Mouse (Mus musculus) CH12.LX (cell line): ENCODE results near the gene Ppp1r26. TPM values are rescaled to one million over a fixed set of nuclear protein-coding genes. Genes with fewer than 3 reads are reported as not detected.

ENCODE experiments used
- DNase-seq: peaks from one replicate; pipeline ENCODE4 v3.0.0-alpha.2; 2013; ENCODE audit errors: extremely low read depth
- H3K27ac ChIP-seq: 2 replicates; pipeline ENCODE4 v1.5.1; 2012; ENCODE audit warnings: low read depth, mild to moderate bottlenecking, control low read depth, moderate library complexity; ENCODE audit not compliant: insufficient read depth
- H3K27me3 ChIP-seq: replicated peaks from 2 replicates; pipeline ENCODE3; 2012; ENCODE audit warnings: inconsistent platforms
- H3K36me3 ChIP-seq, 2 experiments: replicated peaks in 1 of 2; 2 replicates each; pipeline versions ENCODE3 to v1.6.1; 2012; ENCODE audit warnings: inconsistent platforms in 1 of 2, low read length in 1 of 2, mild to moderate bottlenecking in 1 of 2, mixed read lengths in 1 of 2, moderate library complexity in 1 of 2; ENCODE audit not compliant: control insufficient read depth in 1 of 2, insufficient read depth in 1 of 2
- H3K4me1 ChIP-seq, 2 experiments: 2 replicates each; pipeline ENCODE4 v1.6.1; 2012; ENCODE audit warnings: inconsistent platforms in 1 of 2, moderate library complexity in 1 of 2; ENCODE audit not compliant: insufficient read depth in 2 of 2, control insufficient read depth in 1 of 2
- H3K4me2 ChIP-seq: 2 replicates; pipeline ENCODE4 v1.6.1; 2012; ENCODE audit warnings: low read depth, mild to moderate bottlenecking, control low read depth; ENCODE audit not compliant: poor library complexity, insufficient read depth, severe bottlenecking
- H3K4me3 ChIP-seq, 3 experiments: fragments of 150-350 bp in 1 of 3; sonication (generic) in 1 of 3; replicated peaks in 1 of 3; 2 replicates each; pipeline versions ENCODE3 to v1.5.1; 2011 to 2012; ENCODE audit warnings: low read depth in 2 of 3, low read length in 2 of 3, mild to moderate bottlenecking in 2 of 3, moderate library complexity in 2 of 3, control low read depth in 1 of 3, improper control_type of control experiment in 1 of 3, inconsistent platforms in 1 of 3, mixed read lengths in 1 of 3; ENCODE audit not compliant: poor library complexity in 1 of 3
- H3K79me2 ChIP-seq: replicated peaks from 2 replicates; pipeline ENCODE4 v1.6.1; 2012; ENCODE audit warnings: mild to moderate bottlenecking, moderate library complexity; ENCODE audit not compliant: control insufficient read depth, poor library complexity, insufficient read depth, severe bottlenecking; ENCODE audit errors: extremely low read depth
- H3K9ac ChIP-seq: 2 replicates; pipeline ENCODE4 v1.6.1; 2012; ENCODE audit warnings: low read depth, mild to moderate bottlenecking, control low read depth, moderate library complexity; ENCODE audit not compliant: insufficient read depth
- H3K9me3 ChIP-seq: replicated peaks from 2 replicates; pipeline ENCODE3; 2012; ENCODE audit warnings: low read length, inconsistent platforms, mixed read lengths
- BHLHE40 ChIP-seq: IDR thresholded peaks from 2 replicates; pipeline ENCODE4 v1.6.1; 2011; ENCODE audit warnings: mild to moderate bottlenecking, low read depth, low read length, improper control_type of control experiment
- CTCF ChIP-seq, 2 experiments: IDR thresholded peaks in 1 of 2; conservative IDR thresholded peaks in 1 of 2; 2 replicates each; pipeline ENCODE4 v1.5.1; 2011 to 2012; ENCODE audit warnings: low read depth in 2 of 2, low read length in 2 of 2, improper control_type of control experiment in 1 of 2, inconsistent platforms in 1 of 2, mild to moderate bottlenecking in 1 of 2, moderate library complexity in 1 of 2
- E2F4 ChIP-seq: IDR thresholded peaks from 2 replicates; pipeline ENCODE4 v1.6.1; 2011; ENCODE audit warnings: low read depth, low read length, improper control_type of control experiment; ENCODE audit not compliant: insufficient replicate concordance
- EP300 ChIP-seq: IDR thresholded peaks from 2 replicates; pipeline ENCODE4 v1.6.1; 2011; ENCODE audit warnings: low read length, improper control_type of control experiment
- JUN ChIP-seq: IDR thresholded peaks from 2 replicates; pipeline ENCODE4 v1.6.1; 2011; ENCODE audit warnings: low read depth, mild to moderate bottlenecking, low read length, improper control_type of control experiment, moderate library complexity; ENCODE audit not compliant: insufficient read depth
- KAT2A ChIP-seq: IDR thresholded peaks from 2 replicates; pipeline ENCODE4 v1.6.1; 2012; ENCODE audit warnings: low read length, improper control_type of control experiment, inconsistent platforms; ENCODE audit not compliant: insufficient replicate concordance
- MAFK ChIP-seq: IDR thresholded peaks from 2 replicates; pipeline ENCODE4 v1.6.1; 2011; ENCODE audit warnings: low read length, improper control_type of control experiment; ENCODE audit not compliant: insufficient replicate concordance
- MAX ChIP-seq: IDR thresholded peaks from 2 replicates; pipeline ENCODE4 v1.6.1; 2011; ENCODE audit warnings: low read length, improper control_type of control experiment
- MAZ ChIP-seq: IDR thresholded peaks from 2 replicates; pipeline ENCODE4 v1.6.1; 2012; ENCODE audit warnings: low read depth, mild to moderate bottlenecking, inconsistent platforms, low read length, improper control_type of control experiment, moderate library complexity
- MXI1 ChIP-seq: IDR thresholded peaks from 2 replicates; pipeline ENCODE4 v1.6.1; 2011; ENCODE audit warnings: mild to moderate bottlenecking, low read depth, low read length, improper control_type of control experiment
- NELFE ChIP-seq: IDR thresholded peaks from 2 replicates; pipeline ENCODE4 v1.6.1; 2011; ENCODE audit warnings: low read depth, low read length, improper control_type of control experiment
- NRF1 ChIP-seq: IDR thresholded peaks from 2 replicates; pipeline ENCODE4 v1.6.1; 2014; ENCODE audit warnings: low read depth, mild to moderate bottlenecking, inconsistent platforms, low read length, improper control_type of control experiment, moderate library complexity
- POLR2A ChIP-seq: IDR thresholded peaks from 2 replicates; pipeline ENCODE4 v1.6.1; 2011; ENCODE audit warnings: low read depth, mild to moderate bottlenecking, improper control_type of control experiment, low read length
- SIN3A ChIP-seq: IDR thresholded peaks from 2 replicates; pipeline ENCODE4 v1.6.1; 2012; ENCODE audit warnings: low read length, improper control_type of control experiment, inconsistent platforms
- UBTF ChIP-seq: IDR thresholded peaks from 2 replicates; pipeline ENCODE4 v1.6.1; 2012; ENCODE audit warnings: low read depth, mild to moderate bottlenecking, inconsistent platforms, low read length, improper control_type of control experiment, moderate library complexity
- USF1 ChIP-seq: IDR thresholded peaks from 2 replicates; pipeline ENCODE4 v1.6.1; 2014; ENCODE audit warnings: low read depth, mild to moderate bottlenecking, inconsistent platforms, low read length, improper control_type of control experiment
- USF2 ChIP-seq: conservative IDR thresholded peaks from 2 replicates; pipeline ENCODE4 v1.6.1; 2011; ENCODE audit warnings: low read depth, low read length, improper control_type of control experiment
- ZKSCAN1 ChIP-seq: IDR thresholded peaks from 2 replicates; pipeline ENCODE4 v1.6.1; 2012; ENCODE audit warnings: low read depth, inconsistent platforms, low read length, improper control_type of control experiment, borderline replicate concordance
- dilution Hi-C: fragments of 300-500 bp; cut with MboI; formaldehyde crosslinking; loops from 2 replicates; pipeline ENCODE4 v1.14.3; 2020; ENCODE audit warnings: low sequenced_read_pairs; ENCODE audit not compliant: extremely low pct_unique_long_range_greater_than_20kb, extremely low pct_ligation_motif_present
- in situ Hi-C: fragments of 300-500 bp; cut with MboI; formaldehyde crosslinking; loops from 3 replicates; pipeline ENCODE4 v1.14.3; 2019; ENCODE audit warnings: low sequenced_read_pairs, low pct_ligation_motif_present, low pct_unique_long_range_greater_than_20kb, mixed read lengths
- polyA plus RNA-seq: library from polyadenylated mRNA; unstranded; fragments of >175 nt; gene quantifications from 2 replicates; pipeline ENCODE4 v1.2.1, GENCODE M21; 2012; ENCODE audit warnings: low read depth; ENCODE audit not compliant: insufficient read length
- total RNA-seq, 2 experiments: library from RNA; depleted of rRNA; stranded (reverse); fragments of 300-350 nt in 1 of 2; fragments of >200 nt in 1 of 2; gene quantifications; 2 replicates each; pipeline ENCODE4 v1.2.3; 2012 to 2014

Gene Ppp1r26
- total and polyA plus RNA-seq, 3 experiments, result 0.77 TPM; not detected in 2

DNA sequence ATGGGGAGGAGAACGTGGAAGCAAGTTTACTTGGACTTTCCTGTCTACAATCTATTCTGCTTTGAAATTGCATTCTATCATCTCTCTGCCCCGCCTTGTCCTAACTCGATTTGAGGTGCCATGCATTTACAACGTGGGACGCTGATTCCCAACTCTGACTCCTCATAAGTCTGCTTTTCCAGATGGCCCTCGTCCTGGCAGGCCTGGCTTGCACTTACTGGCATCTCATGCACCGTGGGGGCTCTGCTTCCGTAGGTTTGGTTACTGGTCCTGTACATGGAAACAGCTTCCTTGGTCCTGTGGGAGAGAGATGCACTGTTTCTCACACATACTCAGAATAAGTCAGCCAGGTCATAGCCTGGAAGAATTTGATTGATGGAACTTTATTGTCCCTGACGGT, 18.3 kb downstream of the Ppp1r26 start:
- Histone ChIP-seq H3K4me1 (peaks cover 11 to 20% of the 10 kb centered on the region in 2 experiments), H3K4me2 (no peak overlapping the region), H3K36me3 (peaks cover 9 to 12% of the 10 kb centered on the region in 2 experiments), H3K79me2 (peaks cover 14% of the 10 kb centered on the region), H3K9ac (no peak overlapping the region), H3K4me3 (no peak overlapping the region), H3K27ac (no peak overlapping the region), H3K27me3 (peaks cover 60% of the 10 kb centered on the region), H3K9me3 (no peaks in the 10 kb centered on the region)
- TF ChIP-seq UBTF, result no peak
- TF ChIP-seq EP300, result no peak
- no peak for TF ChIP-seq MAZ
- no peak for TF ChIP-seq MAFK
- no peak for TF ChIP-seq KAT2A
- TF ChIP-seq ZKSCAN1, result no peak
- no peak for TF ChIP-seq JUN
- TF ChIP-seq NRF1, result no peak
- no peak for TF ChIP-seq NELFE
- no peak for TF ChIP-seq POLR2A
- no peak for TF ChIP-seq CTCF (conservative IDR thresholded peaks at IDR 0.05 in 1 of 2, IDR thresholded peaks at IDR 0.05 in 1 of 2; ENCODE audit: low read depth in 2 of 2, low read length in 2 of 2)
- in situ Hi-C loops, result no loop called here
- dilution Hi-C loops, result no loop called here
- no peak for DNase-seq

DNA sequence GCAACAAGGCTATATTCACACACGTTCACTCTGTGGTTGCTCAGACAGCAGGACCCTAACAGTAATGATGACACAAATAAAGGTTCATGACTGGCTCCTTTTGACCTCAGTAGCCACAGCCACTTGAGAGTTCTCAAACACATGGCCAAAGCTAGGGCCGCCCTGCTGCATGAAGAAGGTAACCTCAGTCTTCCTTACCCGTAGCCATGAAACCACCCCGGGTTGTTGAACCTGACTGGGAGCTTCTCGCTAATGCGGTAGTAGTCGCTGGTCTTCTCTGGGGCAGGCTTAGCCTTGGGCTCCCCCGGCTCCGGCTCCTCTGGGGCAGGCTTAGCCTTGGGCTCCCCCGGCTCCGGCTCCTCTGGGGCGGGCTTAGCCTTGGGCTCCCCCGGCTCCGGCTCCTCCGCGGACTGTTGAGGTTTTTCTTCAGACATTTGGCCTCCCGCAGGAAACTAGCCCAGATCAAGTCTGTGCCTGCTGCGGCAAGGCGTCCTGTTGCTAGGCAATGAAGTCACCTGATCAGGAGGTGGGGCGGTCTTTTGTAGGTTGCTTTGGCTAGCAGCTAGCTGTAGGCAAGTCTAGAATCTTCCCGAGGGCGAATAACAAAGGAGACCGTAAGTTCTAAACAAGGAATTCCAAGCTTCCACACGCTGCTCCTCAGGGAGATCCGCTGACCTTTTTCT, 19.4 kb downstream of the Ppp1r26 start, which contains the start of gene 1700007K13Rik:
Gene 1700007K13Rik (minus strand): TSS at position 497 of the 683 bp plus-strand sequence.
- peak within 1 kb of the TSS in 1 of 3 experiments; percentile 16 for H3K4me3 ChIP-seq

More for the DNA sequence above, 19.4 kb downstream of the Ppp1r26 start, which contains the start of gene 1700007K13Rik:
- Histone ChIP-seq H3K27me3 (peaks cover 52% of the 10 kb centered on the region), H3K27ac (no peak within 1 kb of the TSS), H3K79me2 (peaks cover 14% of the 10 kb centered on the region), H3K36me3 (peaks cover 13 to 22% of the 10 kb centered on the region in 2 experiments), H3K9ac (no peak within 1 kb of the TSS)
- in situ Hi-C loops, result no loop called here
- dilution Hi-C loops, result no loop called here
- peak; percentile 55 for DNase-seq
- TF ChIP-seq MAX (no peak), SIN3A (peak; percentile 94), UBTF (0 out of 2 replicates have a peak, but pooled peaks have one; percentile 58), MXI1 (peak; percentile 82), USF2 (peak; percentile 56; the same call in 1 of the 2 replicates), USF1 (peak; percentile 83), E2F4 (no peak), BHLHE40 (0 out of 2 replicates have a peak, but pooled peaks have one; percentile 14)
- TF ChIP-seq, all 38 proteins: peak for 6
- Histone ChIP-seq H3K4me2 (peak within 1 kb of the TSS; percentile 89), H3K9me3 (no peaks in the 10 kb centered on the region), H3K4me1 (peaks cover 11 to 21% of the 10 kb centered on the region in 2 experiments)
